Mouse (Mus musculus): ENCODE measurements around the gene Taar7d. TPM values are rescaled to one million over a fixed set of nuclear protein-coding genes. Genes with fewer than 3 reads are reported as not detected.
"Not testable (repeated sequence)": the region's sequence is repeated elsewhere in the genome, so short reads cannot be mapped to it uniquely, and the experiment has no call there.

Taar7d gene
- total and polyA plus RNA-seq, 3 experiments = not detected

DNA sequence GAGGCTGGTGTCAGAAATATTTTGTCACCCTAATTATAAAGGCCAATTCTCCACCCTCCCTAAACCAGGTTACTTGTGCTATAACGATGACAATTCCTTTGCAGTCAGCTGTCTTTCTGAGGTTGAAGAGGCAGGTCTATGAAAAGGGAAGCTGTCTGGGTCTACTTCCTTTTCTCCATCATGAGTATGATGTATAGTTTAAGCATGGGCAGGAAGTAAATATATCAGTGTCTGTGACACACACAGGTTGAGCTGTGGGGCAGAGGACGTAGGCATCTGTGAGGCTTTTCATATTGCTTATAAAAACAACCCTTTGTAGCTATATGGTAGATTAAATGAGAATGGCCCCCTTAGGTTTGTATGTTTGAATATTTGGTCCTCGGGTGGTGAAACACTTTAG, 32.0 kb downstream of the Taar7d start:
- no peak overlapping the region for H3K4me2 ChIP-seq (ENCODE audit: insufficient read depth, low read depth, poor library complexity, severe bottlenecking)
- in situ Hi-C loops (cut with MboI; ENCODE audit: low pct_ligation_motif_present, low pct_unique_long_range_greater_than_20kb, low sequenced_read_pairs) = no loop called here
- DNase-seq (ENCODE audit: extremely low read depth) = no peak
- no peak overlapping the region for H3K4me3 ChIP-seq (replicated peaks in 1 of 3; ENCODE audit: low read depth in 2 of 3, low read length in 2 of 3, poor library complexity in 1 of 3)
- H3K27me3 ChIP-seq (replicated peaks) = no peaks in the 10 kb centered on the region
- no peaks in the 10 kb centered on the region for H3K9me3 ChIP-seq (replicated peaks; ENCODE audit: low read length)
- H3K9ac ChIP-seq (ENCODE audit: insufficient read depth, low read depth) = no peak overlapping the region
- no peak overlapping the region for H3K27ac ChIP-seq (ENCODE audit: insufficient read depth, low read depth)
- no peaks in the 10 kb centered on the region for H3K79me2 ChIP-seq (replicated peaks; ENCODE audit: control insufficient read depth, extremely low read depth, insufficient read depth, poor library complexity, severe bottlenecking)
- H3K36me3 ChIP-seq (replicated peaks in 1 of 2; ENCODE audit: control insufficient read depth in 1 of 2, insufficient read depth in 1 of 2, low read length in 1 of 2) = no peaks in the 10 kb centered on the region
- dilution Hi-C loops (cut with MboI; ENCODE audit: extremely low pct_ligation_motif_present, extremely low pct_unique_long_range_greater_than_20kb, low sequenced_read_pairs) = no loop called here
- peaks cover 0 to 3% of the 10 kb centered on the region in 2 experiments; a peak in 1 of 4 replicates for H3K4me1 ChIP-seq (ENCODE audit: control insufficient read depth in 1 of 2, insufficient read depth in 2 of 2)
- TF ChIP-seq PAX5 (IDR thresholded peaks at IDR 0.05; ENCODE audit: low read length) (no peak), TCF12 (IDR thresholded peaks at IDR 0.05; ENCODE audit: low read depth, low read length) (no peak), HCFC1 (IDR thresholded peaks at IDR 0.05; ENCODE audit: low read depth, low read length) (no peak)

DNA sequence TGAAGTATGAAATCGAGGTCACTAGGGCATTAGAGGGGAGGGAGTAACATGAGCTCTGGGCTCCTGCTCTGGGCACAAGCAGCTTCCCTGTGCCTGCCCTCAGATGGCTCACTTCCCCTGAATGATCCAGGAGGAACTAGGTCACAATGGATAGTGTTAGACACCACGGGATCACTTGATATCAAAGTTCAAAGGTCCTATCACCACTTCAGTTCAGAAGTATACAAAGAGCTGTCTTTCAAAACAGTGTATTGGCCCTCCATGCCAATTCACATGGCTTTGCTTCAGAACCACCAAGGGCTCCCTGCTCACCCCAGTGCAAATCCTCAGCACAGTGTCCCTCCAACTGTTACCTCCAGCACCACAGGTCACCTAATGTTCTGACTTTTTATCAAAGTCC, 47.7 kb downstream of the Taar7d start:
- dilution Hi-C loops (cut with MboI; ENCODE audit: extremely low pct_ligation_motif_present, extremely low pct_unique_long_range_greater_than_20kb, low sequenced_read_pairs); H3K27ac ChIP-seq (ENCODE audit: insufficient read depth, low read depth); H3K4me2 ChIP-seq (ENCODE audit: insufficient read depth, low read depth, poor library complexity, severe bottlenecking); H3K36me3 ChIP-seq (replicated peaks in 1 of 2; ENCODE audit: control insufficient read depth in 1 of 2, insufficient read depth in 1 of 2, low read length in 1 of 2); H3K9me3 ChIP-seq (replicated peaks; ENCODE audit: low read length); H3K79me2 ChIP-seq (replicated peaks; ENCODE audit: control insufficient read depth, extremely low read depth, insufficient read depth, poor library complexity, severe bottlenecking); in situ Hi-C loops (cut with MboI; ENCODE audit: low pct_ligation_motif_present, low pct_unique_long_range_greater_than_20kb, low sequenced_read_pairs); H3K4me3 ChIP-seq (replicated peaks in 1 of 3; ENCODE audit: low read depth in 2 of 3, low read length in 2 of 3, poor library complexity in 1 of 3); H3K9ac ChIP-seq (ENCODE audit: insufficient read depth, low read depth); DNase-seq (ENCODE audit: extremely low read depth); H3K4me1 ChIP-seq (ENCODE audit: control insufficient read depth in 1 of 2, insufficient read depth in 2 of 2); H3K27me3 ChIP-seq (replicated peaks): not testable (repeated sequence)

DNA sequence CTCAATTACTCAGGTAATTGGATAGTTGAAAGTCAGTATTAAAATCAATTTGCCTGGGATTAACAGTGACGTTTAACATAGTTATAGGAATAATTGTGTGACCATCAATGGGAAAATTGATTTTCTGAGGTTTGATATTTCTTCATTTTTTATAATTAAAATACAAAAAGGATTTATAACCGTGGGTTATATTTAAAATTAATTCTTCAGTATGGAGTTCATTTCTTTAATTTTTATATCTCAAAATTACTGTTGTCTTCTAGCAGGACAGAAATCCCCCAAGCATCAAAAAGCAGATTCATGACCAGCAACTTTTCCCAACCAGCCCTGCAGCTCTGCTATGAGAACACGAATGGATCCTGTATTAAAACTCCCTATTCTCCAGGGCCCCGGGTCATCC, 49.2 kb downstream of the Taar7d start, which contains the start of gene Taar8a:
Taar8a (plus strand) TSS at position 301 of the 400 bp plus-strand sequence.
- H3K36me3 ChIP-seq (replicated peaks in 1 of 2; ENCODE audit: control insufficient read depth in 1 of 2, insufficient read depth in 1 of 2, low read length in 1 of 2); H3K9me3 ChIP-seq (replicated peaks; ENCODE audit: low read length); H3K4me3 ChIP-seq (replicated peaks in 1 of 3; ENCODE audit: low read depth in 2 of 3, low read length in 2 of 3, poor library complexity in 1 of 3); H3K4me2 ChIP-seq (ENCODE audit: insufficient read depth, low read depth, poor library complexity, severe bottlenecking); H3K4me1 ChIP-seq (ENCODE audit: control insufficient read depth in 1 of 2, insufficient read depth in 2 of 2); H3K79me2 ChIP-seq (replicated peaks; ENCODE audit: control insufficient read depth, extremely low read depth, insufficient read depth, poor library complexity, severe bottlenecking); DNase-seq (ENCODE audit: extremely low read depth); H3K27me3 ChIP-seq (replicated peaks); H3K9ac ChIP-seq (ENCODE audit: insufficient read depth, low read depth); in situ Hi-C loops (cut with MboI; ENCODE audit: low pct_ligation_motif_present, low pct_unique_long_range_greater_than_20kb, low sequenced_read_pairs); dilution Hi-C loops (cut with MboI; ENCODE audit: extremely low pct_ligation_motif_present, extremely low pct_unique_long_range_greater_than_20kb, low sequenced_read_pairs); H3K27ac ChIP-seq (ENCODE audit: insufficient read depth, low read depth): not testable (repeated sequence)

Other genes starting within 250 kb of the Taar7d start
- 5,116 and 5,207 TPM in 2 replicates for gene Rps12, start 239.9 kb upstream of the Taar7d start, total RNA-seq (2012; rRNA removed)
- gene Rps12, start 239.9 kb upstream of the Taar7d start, total RNA-seq (2014; rRNA removed) = 4,147 and 4,213 TPM in 2 replicates
- gene Rps12, start 239.9 kb upstream of the Taar7d start, polyA plus RNA-seq (2012; ENCODE audit: insufficient read length, low read depth) = 140 and 211 TPM in 2 replicates
- gene Slc18b1, start 230.2 kb upstream of the Taar7d start, total RNA-seq (2012; rRNA removed) = not detected in 2 replicates
- gene Slc18b1, start 230.2 kb upstream of the Taar7d start, total RNA-seq (2014; rRNA removed) = not detected in 2 replicates
- gene Slc18b1, start 230.2 kb upstream of the Taar7d start, polyA plus RNA-seq (2012; ENCODE audit: insufficient read length, low read depth) = 0.18 TPM in 1 of 2 replicates, not detected in the other
- not detected in 2 replicates for gene Vnn3, start 175.8 kb upstream of the Taar7d start, total RNA-seq (2012; rRNA removed)
- not detected in 2 replicates for gene Vnn3, start 175.8 kb upstream of the Taar7d start, total RNA-seq (2014; rRNA removed)
- not detected in 2 replicates for gene Vnn3, start 175.8 kb upstream of the Taar7d start, polyA plus RNA-seq (2012; ENCODE audit: insufficient read length, low read depth)
- gene Vnn1, start 132.5 kb upstream of the Taar7d start, total RNA-seq (2012; rRNA removed) = not detected in 2 replicates
- not detected in 2 replicates for gene Vnn1, start 132.5 kb upstream of the Taar7d start, total RNA-seq (2014; rRNA removed)
- gene Vnn1, start 132.5 kb upstream of the Taar7d start, polyA plus RNA-seq (2012; ENCODE audit: insufficient read length, low read depth) = not detected in 2 replicates
- gene Taar1, start 106.9 kb upstream of the Taar7d start, total RNA-seq (2012; rRNA removed) = not detected in 2 replicates
- gene Taar1, start 106.9 kb upstream of the Taar7d start, total RNA-seq (2014; rRNA removed) = not detected in 2 replicates
- not detected in 2 replicates for gene Taar1, start 106.9 kb upstream of the Taar7d start, polyA plus RNA-seq (2012; ENCODE audit: insufficient read length, low read depth)
- gene Taar2, start 88.7 kb upstream of the Taar7d start, total RNA-seq (2012; rRNA removed) = not detected in 2 replicates
- not detected in 2 replicates for gene Taar2, start 88.7 kb upstream of the Taar7d start, total RNA-seq (2014; rRNA removed)
- not detected in 2 replicates for gene Taar2, start 88.7 kb upstream of the Taar7d start, polyA plus RNA-seq (2012; ENCODE audit: insufficient read length, low read depth)
- gene Taar3, start 77.7 kb upstream of the Taar7d start, total RNA-seq (2012; rRNA removed) = not detected in 2 replicates
- not detected in 2 replicates for gene Taar3, start 77.7 kb upstream of the Taar7d start, total RNA-seq (2014; rRNA removed)
- not detected in 2 replicates for gene Taar3, start 77.7 kb upstream of the Taar7d start, polyA plus RNA-seq (2012; ENCODE audit: insufficient read length, low read depth)
- gene Taar4, start 66.7 kb upstream of the Taar7d start, total RNA-seq (2012; rRNA removed) = not detected in 2 replicates
- not detected in 2 replicates for gene Taar4, start 66.7 kb upstream of the Taar7d start, total RNA-seq (2014; rRNA removed)
- not detected in 2 replicates for gene Taar4, start 66.7 kb upstream of the Taar7d start, polyA plus RNA-seq (2012; ENCODE audit: insufficient read length, low read depth)
- gene Taar5, start 56.5 kb upstream of the Taar7d start, total RNA-seq (2012; rRNA removed) = not detected in 2 replicates
- gene Taar5, start 56.5 kb upstream of the Taar7d start, total RNA-seq (2014; rRNA removed) = not detected in 2 replicates
- not detected in 2 replicates for gene Taar5, start 56.5 kb upstream of the Taar7d start, polyA plus RNA-seq (2012; ENCODE audit: insufficient read length, low read depth)
- gene Taar6, start 41.6 kb upstream of the Taar7d start, total RNA-seq (2012; rRNA removed) = not detected in 2 replicates
- gene Taar6, start 41.6 kb upstream of the Taar7d start, total RNA-seq (2014; rRNA removed) = not detected in 2 replicates
- gene Taar6, start 41.6 kb upstream of the Taar7d start, polyA plus RNA-seq (2012; ENCODE audit: insufficient read length, low read depth) = not detected in 2 replicates
- gene Taar7a, start 33.7 kb upstream of the Taar7d start, total RNA-seq (2012; rRNA removed) = not detected in 2 replicates
- not detected in 2 replicates for gene Taar7a, start 33.7 kb upstream of the Taar7d start, total RNA-seq (2014; rRNA removed)
- gene Taar7a, start 33.7 kb upstream of the Taar7d start, polyA plus RNA-seq (2012; ENCODE audit: insufficient read length, low read depth) = not detected in 2 replicates
- not detected in 2 replicates for gene Taar7b, start 27.3 kb upstream of the Taar7d start, total RNA-seq (2012; rRNA removed)
- not detected in 2 replicates for gene Taar7b, start 27.3 kb upstream of the Taar7d start, total RNA-seq (2014; rRNA removed)
- not detected in 2 replicates for gene Taar7b, start 27.3 kb upstream of the Taar7d start, polyA plus RNA-seq (2012; ENCODE audit: insufficient read length, low read depth)
- not detected in 2 replicates for gene Taar7e, start 10.4 kb downstream of the Taar7d start, total RNA-seq (2012; rRNA removed)
- not detected in 2 replicates for gene Taar7e, start 10.4 kb downstream of the Taar7d start, total RNA-seq (2014; rRNA removed)
- gene Taar7e, start 10.4 kb downstream of the Taar7d start, polyA plus RNA-seq (2012; ENCODE audit: insufficient read length, low read depth) = not detected in 2 replicates
- gene Taar7f, start 22.3 kb downstream of the Taar7d start, total RNA-seq (2012; rRNA removed) = not detected in 2 replicates
- gene Taar7f, start 22.3 kb downstream of the Taar7d start, total RNA-seq (2014; rRNA removed) = not detected in 2 replicates
- not detected in 2 replicates for gene Taar7f, start 22.3 kb downstream of the Taar7d start, polyA plus RNA-seq (2012; ENCODE audit: insufficient read length, low read depth)
- not detected in 2 replicates for gene Taar8a, start 49.3 kb downstream of the Taar7d start, total RNA-seq (2012; rRNA removed)
- not detected in 2 replicates for gene Taar8a, start 49.3 kb downstream of the Taar7d start, total RNA-seq (2014; rRNA removed)
- gene Taar8a, start 49.3 kb downstream of the Taar7d start, polyA plus RNA-seq (2012; ENCODE audit: insufficient read length, low read depth) = not detected in 2 replicates
- gene Taar8b, start 65.1 kb downstream of the Taar7d start, total RNA-seq (2012; rRNA removed) = not detected in 2 replicates
- not detected in 2 replicates for gene Taar8b, start 65.1 kb downstream of the Taar7d start, total RNA-seq (2014; rRNA removed)
- gene Taar8b, start 65.1 kb downstream of the Taar7d start, polyA plus RNA-seq (2012; ENCODE audit: insufficient read length, low read depth) = not detected in 2 replicates
- gene Taar8c, start 74.7 kb downstream of the Taar7d start, total RNA-seq (2012; rRNA removed) = not detected in 2 replicates
- not detected in 2 replicates for gene Taar8c, start 74.7 kb downstream of the Taar7d start, total RNA-seq (2014; rRNA removed)
- gene Taar8c, start 74.7 kb downstream of the Taar7d start, polyA plus RNA-seq (2012; ENCODE audit: insufficient read length, low read depth) = not detected in 2 replicates
- not detected in 2 replicates for gene Taar9, start 82.3 kb downstream of the Taar7d start, total RNA-seq (2012; rRNA removed)
- gene Taar9, start 82.3 kb downstream of the Taar7d start, total RNA-seq (2014; rRNA removed) = not detected in 2 replicates
- not detected in 2 replicates for gene Taar9, start 82.3 kb downstream of the Taar7d start, polyA plus RNA-seq (2012; ENCODE audit: insufficient read length, low read depth)
- gene Stx7, start 122.1 kb downstream of the Taar7d start, total RNA-seq (2012; rRNA removed) = 92.8 and 117 TPM in 2 replicates
- 176 and 194 TPM in 2 replicates for gene Stx7, start 122.1 kb downstream of the Taar7d start, total RNA-seq (2014; rRNA removed)
- gene Stx7, start 122.1 kb downstream of the Taar7d start, polyA plus RNA-seq (2012; ENCODE audit: insufficient read length, low read depth) = 102 TPM in 2 replicates
- gene Moxd1, start 196.3 kb downstream of the Taar7d start, total RNA-seq (2012; rRNA removed) = not detected in 2 replicates
- gene Moxd1, start 196.3 kb downstream of the Taar7d start, total RNA-seq (2014; rRNA removed) = not detected in 2 replicates
- not detected in 2 replicates for gene Moxd1, start 196.3 kb downstream of the Taar7d start, polyA plus RNA-seq (2012; ENCODE audit: insufficient read length, low read depth)

Data from CH12.LX (cell line).